Mouse (Mus musculus) CH12.LX (cell line): ENCODE measurements at regions not wholly inside any gene's neighbourhood (a gene's known extent, or its start where the extent isn't known, plus 50 kb on each side); places are given as distances from the start of the nearest gene placed in this dataset.

Experiments
- CHD2 ChIP-seq: IDR thresholded peaks from 2 replicates; pipeline ENCODE4 v1.6.1; 2011; ENCODE audit warnings: low read length, improper control_type of control experiment
- CTCF ChIP-seq, 2 experiments: IDR thresholded peaks in 1 of 2; conservative IDR thresholded peaks in 1 of 2; 2 replicates each; pipeline ENCODE4 v1.5.1; 2011 to 2012; ENCODE audit warnings: low read depth in 2 of 2, low read length in 2 of 2, improper control_type of control experiment in 1 of 2, inconsistent platforms in 1 of 2, mild to moderate bottlenecking in 1 of 2, moderate library complexity in 1 of 2
- MXI1 ChIP-seq: IDR thresholded peaks from 2 replicates; pipeline ENCODE4 v1.6.1; 2011; ENCODE audit warnings: mild to moderate bottlenecking, low read depth, low read length, improper control_type of control experiment
- POLR2A ChIP-seq: IDR thresholded peaks from 2 replicates; pipeline ENCODE4 v1.6.1; 2011; ENCODE audit warnings: low read depth, mild to moderate bottlenecking, improper control_type of control experiment, low read length
- RAD21 ChIP-seq: IDR thresholded peaks from 2 replicates; pipeline ENCODE4 v1.6.1; 2011; ENCODE audit warnings: low read depth, mild to moderate bottlenecking, low read length, improper control_type of control experiment, moderate library complexity
- RCOR1 ChIP-seq: conservative IDR thresholded peaks from 2 replicates; pipeline ENCODE4 v1.6.1; 2012; ENCODE audit warnings: low read depth, mild to moderate bottlenecking, inconsistent platforms, low read length, improper control_type of control experiment

- TF ChIP-seq CTCF (conservative IDR thresholded peaks at IDR 0.05 in 1 of 2, IDR thresholded peaks at IDR 0.05 in 1 of 2; ENCODE audit: low read depth in 2 of 2, low read length in 2 of 2) (no peak), POLR2A (no peak), RCOR1 (no peak), MXI1 (no peak), RAD21 (no peak), CHD2 (no peak)
Observed at GRCm38 (mm10) chr2:148560013-148560773, 112.2 kb upstream of the Nxt1 start.
